Mouse (Mus musculus): ENCODE results near the gene Elmo3.

Gene Elmo3

GRCm38 (mm10) chr8:105326141-105326672, 20.8 kb downstream of the Elmo3 start, which contains the start of the genes Lrrc29 and Tmem208:
TSS of gene Lrrc29 (minus strand) at chr8:105326278.
TSS of gene Tmem208 (plus strand) at chr8:105326354.
- peak; percentile 99 for DNase-seq (ENCODE audit: low read depth, low spot score)

- no peak for DNase-seq (ENCODE audit: low read depth, low spot score)
Measured at GRCm38 (mm10) chr8:105326968-105327367, 21.6 kb downstream of the Elmo3 start.

- no peak for DNase-seq (ENCODE audit: low read depth, low spot score)
Measured at GRCm38 (mm10) chr8:105330325-105330724, 24.9 kb downstream of the Elmo3 start.

- no peak for DNase-seq (ENCODE audit: low read depth, low spot score)
Measured at GRCm38 (mm10) chr8:105331469-105331868, 26.1 kb downstream of the Elmo3 start.

GRCm38 (mm10) chr8:105331931-105332330, 26.5 kb downstream of the Elmo3 start:
- DNase-seq (ENCODE audit: low read depth, low spot score), result no peak

- no peak for DNase-seq (ENCODE audit: low read depth, low spot score)
Measured at GRCm38 (mm10) chr8:105332523-105332922, 27.1 kb downstream of the Elmo3 start.

- DNase-seq (ENCODE audit: low read depth, low spot score), result peak; percentile 89
Measured at GRCm38 (mm10) chr8:105336373-105337130, 31.2 kb downstream of the Elmo3 start.

- DNase-seq (ENCODE audit: low read depth, low spot score), result no peak
Measured at GRCm38 (mm10) chr8:105338992-105339391, 33.6 kb downstream of the Elmo3 start.

GRCm38 (mm10) chr8:105339886-105340635, 34.7 kb downstream of the Elmo3 start:
- DNase-seq (ENCODE audit: low read depth, low spot score), result no peak

GRCm38 (mm10) chr8:105341399-105341798, 36.0 kb downstream of the Elmo3 start:
- DNase-seq (ENCODE audit: low read depth, low spot score), result no peak

- DNase-seq (ENCODE audit: low read depth, low spot score), result no peak
Measured at GRCm38 (mm10) chr8:105342768-105343167, 37.4 kb downstream of the Elmo3 start.

- no peak for DNase-seq (ENCODE audit: low read depth, low spot score)
Measured at GRCm38 (mm10) chr8:105343791-105344574, 38.6 kb downstream of the Elmo3 start.

GRCm38 (mm10) chr8:105345061-105345975, 39.9 kb downstream of the Elmo3 start:
- DNase-seq (ENCODE audit: low read depth, low spot score), result no peak

GRCm38 (mm10) chr8:105346611-105347427, 41.4 kb downstream of the Elmo3 start:
- no peak for DNase-seq (ENCODE audit: low read depth, low spot score)

- peak; percentile 97 for DNase-seq (ENCODE audit: low read depth, low spot score)
Measured at GRCm38 (mm10) chr8:105347428-105348221, 42.2 kb downstream of the Elmo3 start, which contains the start of gene Fhod1. TSS of gene Fhod1 (minus strand) at chr8:105347953.

GRCm38 (mm10) chr8:105348450-105349095, 43.2 kb downstream of the Elmo3 start, which contains the start of gene Slc9a5:
TSS of gene Slc9a5 (plus strand) at chr8:105348843.
- peak; percentile 83 for DNase-seq (ENCODE audit: low read depth, low spot score)

GRCm38 (mm10) chr8:105349096-105349771, 43.8 kb downstream of the Elmo3 start:
- no peak for DNase-seq (ENCODE audit: low read depth, low spot score)

- no peak for DNase-seq (ENCODE audit: low read depth, low spot score)
Measured at GRCm38 (mm10) chr8:105350186-105350585, 44.8 kb downstream of the Elmo3 start.

Data from ES-CJ7 (cell line).